Mouse (Mus musculus): ENCODE data around the gene Kcnj10. TPM values are rescaled to one million over a fixed set of nuclear protein-coding genes. Genes with fewer than 3 reads are reported as not detected.

Kcnj10 gene
- total and polyA plus RNA-seq, 2 experiments from 2014 or later: 2.9 to 4.1 TPM

- no peak overlapping the region for H3K4me3 ChIP-seq (ENCODE audit: low read depth, low read length)
- H3K36me3 ChIP-seq (ENCODE audit: insufficient read depth): no peaks in the 10 kb centered on the region
- H3K4me2 ChIP-seq (ENCODE audit: low read depth): no peak overlapping the region
- H3K4me1 ChIP-seq (ENCODE audit: insufficient read depth): no peaks in the 10 kb centered on the region
- no peak for TF ChIP-seq CTCF (IDR thresholded peaks at IDR 0.05; ENCODE audit: low read depth)
- 76% methylated on average over 3 of the region's 3 CpGs for WGBS
- H3K9ac ChIP-seq: no peak overlapping the region
- H3K27ac ChIP-seq (ENCODE audit: low read depth, low read length): no peak overlapping the region
- no peaks in the 10 kb centered on the region for H3K9me3 ChIP-seq (ENCODE audit: low read length)
- DNase-seq (no peak), ATAC-seq (no peak)
- no peaks in the 10 kb centered on the region for H3K27me3 ChIP-seq (ENCODE audit: insufficient read depth, low read length)
These were observed 77.6 kb downstream of the Kcnj10 start for GRCm38 (mm10) chr1:172418642-172419041.

- H3K36me3 ChIP-seq (ENCODE audit: insufficient read depth): no peaks in the 10 kb centered on the region
- H3K4me1 ChIP-seq (ENCODE audit: insufficient read depth): no peaks in the 10 kb centered on the region
- no peak overlapping the region for H3K4me3 ChIP-seq (ENCODE audit: low read depth, low read length)
- H3K9ac ChIP-seq: no peak overlapping the region
- WGBS: 91% methylated on average over 6 of the region's 6 CpGs
- H3K9me3 ChIP-seq (ENCODE audit: low read length): no peaks in the 10 kb centered on the region
- no peak for TF ChIP-seq CTCF (IDR thresholded peaks at IDR 0.05; ENCODE audit: low read depth)
- H3K27ac ChIP-seq (ENCODE audit: low read depth, low read length): no peak overlapping the region
- DNase-seq: no peak
- no peak overlapping the region for H3K4me2 ChIP-seq (ENCODE audit: low read depth)
- no peak for ATAC-seq
- H3K27me3 ChIP-seq (ENCODE audit: insufficient read depth, low read length): no peaks in the 10 kb centered on the region
These were observed 79.2 kb downstream of the Kcnj10 start for GRCm38 (mm10) chr1:172420181-172420580.

- 50% methylated on average over 1 of the region's 1 CpGs for WGBS
- no peak for ATAC-seq
These were observed 82.4 kb downstream of the Kcnj10 start for GRCm38 (mm10) chr1:172423393-172423792.

More at GRCm38 (mm10) chr1:172423393-172423792, 82.4 kb downstream of the Kcnj10 start:
- Histone ChIP-seq H3K9me3 (ENCODE audit: low read length) (no peaks in the 10 kb centered on the region), H3K9ac (no peak overlapping the region), H3K4me3 (ENCODE audit: low read depth, low read length) (no peak overlapping the region), H3K27me3 (ENCODE audit: insufficient read depth, low read length) (no peaks in the 10 kb centered on the region), H3K4me2 (ENCODE audit: low read depth) (no peak overlapping the region), H3K36me3 (ENCODE audit: insufficient read depth) (no peaks in the 10 kb centered on the region), H3K27ac (ENCODE audit: low read depth, low read length) (no peak overlapping the region), H3K4me1 (ENCODE audit: insufficient read depth) (no peaks in the 10 kb centered on the region)
- DNase-seq: no peak
- no peak for TF ChIP-seq CTCF (IDR thresholded peaks at IDR 0.05; ENCODE audit: low read depth)

Other genes with a start within 250 kb of the Kcnj10 start
- 150 and 161 TPM in 2 replicates for gene Pex19, start 214.5 kb upstream of the Kcnj10 start, total RNA-seq (2014; rRNA removed)
- 130 and 136 TPM in 2 replicates for gene Pex19, start 214.5 kb upstream of the Kcnj10 start, polyA plus RNA-seq (2015; fragmentation: Nextera tagmentation; extraction: Ambion mirVana)
- 66.8 and 76.8 TPM in 2 replicates for gene Dcaf8, start 193.1 kb upstream of the Kcnj10 start, total RNA-seq (2014; rRNA removed)
- 49.4 and 62.7 TPM in 2 replicates for gene Dcaf8, start 193.1 kb upstream of the Kcnj10 start, polyA plus RNA-seq (2015; fragmentation: Nextera tagmentation; extraction: Ambion mirVana)
- 265 and 281 TPM in 2 replicates for gene Pea15a, start 134.4 kb upstream of the Kcnj10 start, total RNA-seq (2014; rRNA removed)
- gene Pea15a, start 134.4 kb upstream of the Kcnj10 start, polyA plus RNA-seq (2015; fragmentation: Nextera tagmentation; extraction: Ambion mirVana): 412 and 475 TPM in 2 replicates
- gene Casq1, start 121.3 kb upstream of the Kcnj10 start, total RNA-seq (2014; rRNA removed): 0.76 and 2.2 TPM in 2 replicates
- gene Casq1, start 121.3 kb upstream of the Kcnj10 start, polyA plus RNA-seq (2015; fragmentation: Nextera tagmentation; extraction: Ambion mirVana): 3.3 and 3.5 TPM in 2 replicates
- gene Atp1a4, start 82.8 kb upstream of the Kcnj10 start, total RNA-seq (2014; rRNA removed): not detected in 2 replicates
- gene Atp1a4, start 82.8 kb upstream of the Kcnj10 start, polyA plus RNA-seq (2015; fragmentation: Nextera tagmentation; extraction: Ambion mirVana): not detected in 2 replicates
- 117 and 136 TPM in 2 replicates for gene Igsf8, start 79.6 kb upstream of the Kcnj10 start, total RNA-seq (2014; rRNA removed)
- gene Igsf8, start 79.6 kb upstream of the Kcnj10 start, polyA plus RNA-seq (2015; fragmentation: Nextera tagmentation; extraction: Ambion mirVana): 110 and 113 TPM in 2 replicates
- 213 and 294 TPM in 2 replicates for gene Atp1a2, start 43.1 kb upstream of the Kcnj10 start, total RNA-seq (2014; rRNA removed)
- 54.4 and 75.2 TPM in 2 replicates for gene Atp1a2, start 43.1 kb upstream of the Kcnj10 start, polyA plus RNA-seq (2015; fragmentation: Nextera tagmentation; extraction: Ambion mirVana)
- 7.5 and 8.6 TPM in 2 replicates for gene Kcnj9, start 11.9 kb upstream of the Kcnj10 start, total RNA-seq (2014; rRNA removed)
- 2.9 and 4.8 TPM in 2 replicates for gene Kcnj9, start 11.9 kb upstream of the Kcnj10 start, polyA plus RNA-seq (2015; fragmentation: Nextera tagmentation; extraction: Ambion mirVana)
- 10.4 and 14.5 TPM in 2 replicates for gene Pigm, start 35.3 kb downstream of the Kcnj10 start, total RNA-seq (2014; rRNA removed)
- 1.9 and 2.3 TPM in 2 replicates for gene Pigm, start 35.3 kb downstream of the Kcnj10 start, polyA plus RNA-seq (2015; fragmentation: Nextera tagmentation; extraction: Ambion mirVana)
- 0.15 and 0.43 TPM in 2 replicates for gene Slamf9, start 134.1 kb downstream of the Kcnj10 start, total RNA-seq (2014; rRNA removed)
- 0.21 and 0.30 TPM in 2 replicates for gene Slamf9, start 134.1 kb downstream of the Kcnj10 start, polyA plus RNA-seq (2015; fragmentation: Nextera tagmentation; extraction: Ambion mirVana)
- 35.3 and 36.2 TPM in 2 replicates for gene Igsf9, start 140.6 kb downstream of the Kcnj10 start, total RNA-seq (2014; rRNA removed)
- gene Igsf9, start 140.6 kb downstream of the Kcnj10 start, polyA plus RNA-seq (2015; fragmentation: Nextera tagmentation; extraction: Ambion mirVana): 13.3 and 25.6 TPM in 2 replicates
- gene Tagln2, start 158.8 kb downstream of the Kcnj10 start, total RNA-seq (2014; rRNA removed): 31.5 and 33.8 TPM in 2 replicates
- 42.8 and 48.5 TPM in 2 replicates for gene Tagln2, start 158.8 kb downstream of the Kcnj10 start, polyA plus RNA-seq (2015; fragmentation: Nextera tagmentation; extraction: Ambion mirVana)
- 3.0 and 5.1 TPM in 2 replicates for gene Cfap45, start 179.6 kb downstream of the Kcnj10 start, total RNA-seq (2014; rRNA removed)
- gene Cfap45, start 179.6 kb downstream of the Kcnj10 start, polyA plus RNA-seq (2015; fragmentation: Nextera tagmentation; extraction: Ambion mirVana): 3.9 and 5.5 TPM in 2 replicates
- 0.71 and 1.0 TPM in 2 replicates for gene Vsig8, start 214.7 kb downstream of the Kcnj10 start, total RNA-seq (2014; rRNA removed)
- 0.45 and 0.67 TPM in 2 replicates for gene Vsig8, start 214.7 kb downstream of the Kcnj10 start, polyA plus RNA-seq (2015; fragmentation: Nextera tagmentation; extraction: Ambion mirVana)
- not detected in 2 replicates for gene Slamf8, start 249.4 kb downstream of the Kcnj10 start, total RNA-seq (2014; rRNA removed)
- 0.08 TPM in 1 of 2 replicates, not detected in the other for gene Slamf8, start 249.4 kb downstream of the Kcnj10 start, polyA plus RNA-seq (2015; fragmentation: Nextera tagmentation; extraction: Ambion mirVana)